Mouse (Mus musculus): ENCODE measurements around the gene Olfr45. TPM values are rescaled to one million over a fixed set of nuclear protein-coding genes. Genes with fewer than 3 reads are reported as not detected.

Olfr45 gene
- polyA plus RNA-seq (2012; rRNA removed) = not detected in 2 replicates

GRCm38 (mm10) chr7:140681651-140682050 is at the start of gene Olfr45:
TSS of gene Olfr45 (plus strand) at chr7:140681951.

GRCm38 (mm10) chr7:140646152-140646551 is 35.6 kb upstream of the Olfr45 start, which contains the start of gene Olfr53:
TSS of gene Olfr53 (plus strand) at chr7:140646452.

GRCm38 (mm10) chr7:140659630-140660029 is 22.1 kb upstream of the Olfr45 start, which contains the start of gene Olfr539:
TSS of gene Olfr539 (plus strand) at chr7:140659930.

GRCm38 (mm10) chr7:140696967-140697366 is 15.2 kb downstream of the Olfr45 start, which contains the start of gene Olfr541:
TSS of gene Olfr541 (plus strand) at chr7:140697267.

Other genes with a start within 250 kb of the Olfr45 start
- gene Olfr533, start 218.6 kb upstream of the Olfr45 start, polyA plus RNA-seq (2012; rRNA removed) = not detected in 2 replicates
- not detected in 2 replicates for gene Olfr535, start 197.7 kb upstream of the Olfr45 start, polyA plus RNA-seq (2012; rRNA removed)
- not detected in 2 replicates for gene Olfr536, start 174.6 kb upstream of the Olfr45 start, polyA plus RNA-seq (2012; rRNA removed)
- gene Olfr538, start 114.1 kb upstream of the Olfr45 start, polyA plus RNA-seq (2012; rRNA removed) = not detected in 2 replicates
- gene Olfr46, start 80.7 kb upstream of the Olfr45 start, polyA plus RNA-seq (2012; rRNA removed) = not detected in 2 replicates
- gene Olfr61, start 53.0 kb upstream of the Olfr45 start, polyA plus RNA-seq (2012; rRNA removed) = not detected in 2 replicates
- not detected in 2 replicates for gene Olfr53, start 35.5 kb upstream of the Olfr45 start, polyA plus RNA-seq (2012; rRNA removed)
- not detected in 2 replicates for gene Olfr539, start 22.0 kb upstream of the Olfr45 start, polyA plus RNA-seq (2012; rRNA removed)
- gene Olfr541, start 15.3 kb downstream of the Olfr45 start, polyA plus RNA-seq (2012; rRNA removed) = not detected in 2 replicates
- gene Cyp2e1, start 81.8 kb downstream of the Olfr45 start, polyA plus RNA-seq (2012; rRNA removed) = 0.91 and 3.0 TPM in 2 replicates
- gene Syce1, start 105.9 kb downstream of the Olfr45 start, polyA plus RNA-seq (2012; rRNA removed) = 0.07 and 0.17 TPM in 2 replicates
- gene Zfp941, start 140.2 kb downstream of the Olfr45 start, polyA plus RNA-seq (2012; rRNA removed) = 0.09 and 0.19 TPM in 2 replicates
- gene Urah, start 153.1 kb downstream of the Olfr45 start, polyA plus RNA-seq (2012; rRNA removed) = 63.2 and 78.4 TPM in 2 replicates
- gene Scgb1c1, start 163.6 kb downstream of the Olfr45 start, polyA plus RNA-seq (2012; rRNA removed) = not detected in 2 replicates
- not detected in 2 replicates for gene Odf3, start 165.9 kb downstream of the Olfr45 start, polyA plus RNA-seq (2012; rRNA removed)
- 2.8 TPM in 1 of 2 replicates, not detected in the other for gene Gm45785, start 174.4 kb downstream of the Olfr45 start, polyA plus RNA-seq (2012; rRNA removed)
- 109 and 117 TPM in 2 replicates for gene Ric8a, start 175.0 kb downstream of the Olfr45 start, polyA plus RNA-seq (2012; rRNA removed)
- 23.7 and 24.1 TPM in 2 replicates for gene Bet1l, start 175.6 kb downstream of the Olfr45 start, polyA plus RNA-seq (2012; rRNA removed)
- gene Psmd13, start 200.0 kb downstream of the Olfr45 start, polyA plus RNA-seq (2012; rRNA removed) = 53.8 and 58.2 TPM in 2 replicates
- gene Sirt3, start 200.4 kb downstream of the Olfr45 start, polyA plus RNA-seq (2012; rRNA removed) = 29.5 and 34.3 TPM in 2 replicates
- 3.4 and 4.0 TPM in 2 replicates for gene Cox8b, start 218.5 kb downstream of the Olfr45 start, polyA plus RNA-seq (2012; rRNA removed)
- gene Nlrp6, start 239.0 kb downstream of the Olfr45 start, polyA plus RNA-seq (2012; rRNA removed) = 82.3 and 99.4 TPM in 2 replicates